Mouse (Mus musculus): Measurements from ENCODE around the gene Psmb6. TPM values are rescaled to one million over a fixed set of nuclear protein-coding genes. Genes with fewer than 3 reads are reported as not detected.

The Psmb6 gene
- polyA plus RNA-seq (2016; fragmentation: Nextera tagmentation; extraction: Ambion mirVana), result 1,123 and 1,132 TPM in 2 replicates

GRCm38 (mm10) chr11:70525184-70525678 is at the start of gene Psmb6:
TSS of gene Psmb6 (plus strand) at chr11:70525367.
- WGBS, result under 1% methylated on average over 26 of the region's 26 CpGs
- H3K27ac ChIP-seq (replicated peaks), result peak within 1 kb of the TSS; percentile 90

GRCm38 (mm10) chr11:70485498-70485897 is 39.7 kb upstream of the Psmb6 start:
- no peaks in the 10 kb centered on the region for H3K9me3 ChIP-seq
- no peaks in the 10 kb centered on the region for H3K27me3 ChIP-seq (replicated peaks; ENCODE audit: low read depth, poor library complexity, severe bottlenecking)
- no peak overlapping the region for H3K27ac ChIP-seq (replicated peaks)
- no peak for DNase-seq (ENCODE audit: low spot score)
- no peak overlapping the region for H3K4me3 ChIP-seq
- H3K4me1 ChIP-seq, result no peaks in the 10 kb centered on the region
- WGBS, result 65% methylated on average over 2 of the region's 2 CpGs
- no peaks in the 10 kb centered on the region for H3K36me3 ChIP-seq (replicated peaks)

More at GRCm38 (mm10) chr11:70525184-70525678, at the start of gene Psmb6:
- Histone ChIP-seq H3K9me3 (no peaks in the 10 kb centered on the region), H3K4me1 (peaks cover 13% of the 10 kb centered on the region), H3K36me3 (replicated peaks) (peaks cover 38% of the 10 kb centered on the region), H3K4me3 (peak within 1 kb of the TSS; percentile 82), H3K27me3 (replicated peaks; ENCODE audit: low read depth, poor library complexity, severe bottlenecking) (peaks cover 11% of the 10 kb centered on the region; the same call in 1 of the 2 replicates)
- peak; percentile 93 for DNase-seq (ENCODE audit: low spot score)

- Histone ChIP-seq H3K27ac (replicated peaks) (no peak overlapping the region), H3K36me3 (replicated peaks) (no peaks in the 10 kb centered on the region), H3K4me1 (no peaks in the 10 kb centered on the region), H3K9me3 (no peaks in the 10 kb centered on the region), H3K4me3 (no peak overlapping the region), H3K27me3 (replicated peaks; ENCODE audit: low read depth, poor library complexity, severe bottlenecking) (no peaks in the 10 kb centered on the region)
- 56% methylated on average over 4 of the region's 4 CpGs for WGBS
- no peak for DNase-seq (ENCODE audit: low spot score)
Observed at GRCm38 (mm10) chr11:70487816-70488215, 37.4 kb upstream of the Psmb6 start.

GRCm38 (mm10) chr11:70489138-70489537 is 36.0 kb upstream of the Psmb6 start:
- Histone ChIP-seq H3K36me3 (replicated peaks) (no peaks in the 10 kb centered on the region), H3K4me3 (no peak overlapping the region), H3K27me3 (replicated peaks; ENCODE audit: low read depth, poor library complexity, severe bottlenecking) (no peaks in the 10 kb centered on the region), H3K4me1 (no peaks in the 10 kb centered on the region), H3K9me3 (no peaks in the 10 kb centered on the region), H3K27ac (replicated peaks) (no peak overlapping the region)
- no peak for DNase-seq (ENCODE audit: low spot score)
- WGBS, result 88% methylated on average over 3 of the region's 3 CpGs

GRCm38 (mm10) chr11:70489684-70490083 is 35.5 kb upstream of the Psmb6 start:
- H3K27me3 ChIP-seq (replicated peaks; ENCODE audit: low read depth, poor library complexity, severe bottlenecking), result no peaks in the 10 kb centered on the region
- H3K4me1 ChIP-seq, result no peaks in the 10 kb centered on the region
- H3K9me3 ChIP-seq, result no peaks in the 10 kb centered on the region
- H3K4me3 ChIP-seq, result no peak overlapping the region
- no peak overlapping the region for H3K27ac ChIP-seq (replicated peaks)
- 85% methylated on average over 6 of the region's 6 CpGs for WGBS
- no peaks in the 10 kb centered on the region for H3K36me3 ChIP-seq (replicated peaks)
- DNase-seq (ENCODE audit: low spot score), result no peak

- H3K36me3 ChIP-seq (replicated peaks), result no peaks in the 10 kb centered on the region
- H3K27ac ChIP-seq (replicated peaks), result no peak overlapping the region
- no peaks in the 10 kb centered on the region for H3K27me3 ChIP-seq (replicated peaks; ENCODE audit: low read depth, poor library complexity, severe bottlenecking)
- no peak for DNase-seq (ENCODE audit: low spot score)
- no peak overlapping the region for H3K4me3 ChIP-seq
- H3K9me3 ChIP-seq, result no peaks in the 10 kb centered on the region
- no peaks in the 10 kb centered on the region for H3K4me1 ChIP-seq
- 77% methylated on average over 14 of the region's 14 CpGs for WGBS
Observed at GRCm38 (mm10) chr11:70499566-70500475, 25.3 kb upstream of the Psmb6 start.

GRCm38 (mm10) chr11:70500476-70500812 is 24.7 kb upstream of the Psmb6 start:
- WGBS, result 90% methylated on average over 1 of the region's 1 CpGs
- DNase-seq (ENCODE audit: low spot score), result no peak

GRCm38 (mm10) chr11:70502018-70502417 is 23.1 kb upstream of the Psmb6 start:
- no peaks in the 10 kb centered on the region for H3K36me3 ChIP-seq (replicated peaks)
- H3K27ac ChIP-seq (replicated peaks), result no peak overlapping the region
- no peaks in the 10 kb centered on the region for H3K4me1 ChIP-seq
- no peaks in the 10 kb centered on the region for H3K9me3 ChIP-seq
- no peaks in the 10 kb centered on the region for H3K27me3 ChIP-seq (replicated peaks; ENCODE audit: low read depth, poor library complexity, severe bottlenecking)
- 69% methylated on average over 3 of the region's 3 CpGs for WGBS
- no peak for DNase-seq (ENCODE audit: low spot score)
- no peak overlapping the region for H3K4me3 ChIP-seq

More at GRCm38 (mm10) chr11:70500476-70500812, 24.7 kb upstream of the Psmb6 start:
- Histone ChIP-seq H3K36me3 (replicated peaks) (no peaks in the 10 kb centered on the region), H3K27me3 (replicated peaks; ENCODE audit: low read depth, poor library complexity, severe bottlenecking) (no peaks in the 10 kb centered on the region), H3K4me3 (no peak overlapping the region), H3K27ac (replicated peaks) (no peak overlapping the region), H3K9me3 (no peaks in the 10 kb centered on the region), H3K4me1 (no peaks in the 10 kb centered on the region)

- H3K4me3 ChIP-seq, result no peak within 1 kb of the TSS
- no peaks in the 10 kb centered on the region for H3K36me3 ChIP-seq (replicated peaks)
- H3K27me3 ChIP-seq (replicated peaks; ENCODE audit: low read depth, poor library complexity, severe bottlenecking), result peaks cover 13% of the 10 kb centered on the region
- H3K27ac ChIP-seq (replicated peaks), result no peak within 1 kb of the TSS
- 78% methylated on average over 9 of the region's 9 CpGs for WGBS
- no peak for DNase-seq (ENCODE audit: low spot score)
- no peaks in the 10 kb centered on the region for H3K9me3 ChIP-seq
- peaks cover 7% of the 10 kb centered on the region for H3K4me1 ChIP-seq
Observed at GRCm38 (mm10) chr11:70504970-70505369, 20.2 kb upstream of the Psmb6 start, which contains the start of gene Tm4sf5. TSS of gene Tm4sf5 (plus strand) at chr11:70505244.

GRCm38 (mm10) chr11:70506385-70506784 is 18.8 kb upstream of the Psmb6 start:
- H3K27me3 ChIP-seq (replicated peaks; ENCODE audit: low read depth, poor library complexity, severe bottlenecking), result peaks cover 17% of the 10 kb centered on the region
- peaks cover 19% of the 10 kb centered on the region for H3K4me1 ChIP-seq
- whole genome bisulfite sequencing, result 28% methylated on average over 4 of the region's 4 CpGs
- H3K9me3 ChIP-seq, result no peaks in the 10 kb centered on the region
- H3K36me3 ChIP-seq (replicated peaks), result no peaks in the 10 kb centered on the region
- H3K27ac ChIP-seq (replicated peaks), result no peak overlapping the region
- no peak overlapping the region for H3K4me3 ChIP-seq
- DNase-seq (ENCODE audit: low spot score), result peak; percentile 63

- peaks cover 21% of the 10 kb centered on the region for H3K4me1 ChIP-seq
- no peaks in the 10 kb centered on the region for H3K36me3 ChIP-seq (replicated peaks)
- peaks cover 17% of the 10 kb centered on the region for H3K27me3 ChIP-seq (replicated peaks; ENCODE audit: low read depth, poor library complexity, severe bottlenecking)
- 75% methylated on average over 7 of the region's 7 CpGs for WGBS
- H3K27ac ChIP-seq (replicated peaks), result no peak overlapping the region
- H3K9me3 ChIP-seq, result no peaks in the 10 kb centered on the region
- no peak overlapping the region for H3K4me3 ChIP-seq
- no peak for DNase-seq (ENCODE audit: low spot score)
Observed at GRCm38 (mm10) chr11:70506962-70507515, 18.1 kb upstream of the Psmb6 start.

- peaks cover 20% of the 10 kb centered on the region for H3K27me3 ChIP-seq (replicated peaks; ENCODE audit: low read depth, poor library complexity, severe bottlenecking)
- H3K4me1 ChIP-seq, result peaks cover 35% of the 10 kb centered on the region
- no peaks in the 10 kb centered on the region for H3K9me3 ChIP-seq
- H3K27ac ChIP-seq (replicated peaks), result no peak overlapping the region
- H3K4me3 ChIP-seq, result peak overlapping the region; percentile 41
- H3K36me3 ChIP-seq (replicated peaks), result no peaks in the 10 kb centered on the region
- 9% methylated on average over 19 of the region's 19 CpGs for WGBS
- peak; percentile 71 for DNase-seq (ENCODE audit: low spot score)
Observed at GRCm38 (mm10) chr11:70509753-70510564, 15.2 kb upstream of the Psmb6 start.

Data from embryonic facial prominence, embryonic 10.5 days (tissue).